Mouse (Mus musculus): Measurements from ENCODE around the gene Gm5286.
"Not testable (repeated sequence)": the region's sequence is repeated elsewhere in the genome, so short reads cannot be mapped to it uniquely, and the experiment has no call there.

Gm5286 gene

DNA sequence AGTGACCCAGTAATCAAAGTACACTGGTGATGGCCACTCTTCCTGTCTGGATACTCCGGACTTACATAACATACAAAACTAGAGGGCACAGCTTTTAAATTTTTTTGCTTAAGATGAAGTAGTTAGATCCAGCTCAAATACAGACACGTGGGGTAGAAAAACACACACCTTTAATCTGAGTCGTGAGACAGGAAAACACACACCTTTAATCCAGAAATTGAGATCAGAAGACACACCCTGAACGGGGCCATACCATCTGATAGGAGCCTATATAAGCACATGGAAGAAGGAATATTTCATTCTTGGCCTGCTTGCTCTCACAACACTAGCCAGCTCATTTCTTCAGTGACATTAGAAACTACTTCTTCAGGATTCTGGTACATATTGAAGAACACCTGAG, at the start of gene Gm5286:
TSS of gene Gm5286 (plus strand) at position 301 of the 400 bp plus-strand sequence.
- not testable (repeated sequence) for DNase-seq

- not testable (repeated sequence) for DNase-seq
Measured at GRCm38 (mm10) chr3:94167351-94167750, 29.2 kb upstream of the Gm5286 start.

DNA sequence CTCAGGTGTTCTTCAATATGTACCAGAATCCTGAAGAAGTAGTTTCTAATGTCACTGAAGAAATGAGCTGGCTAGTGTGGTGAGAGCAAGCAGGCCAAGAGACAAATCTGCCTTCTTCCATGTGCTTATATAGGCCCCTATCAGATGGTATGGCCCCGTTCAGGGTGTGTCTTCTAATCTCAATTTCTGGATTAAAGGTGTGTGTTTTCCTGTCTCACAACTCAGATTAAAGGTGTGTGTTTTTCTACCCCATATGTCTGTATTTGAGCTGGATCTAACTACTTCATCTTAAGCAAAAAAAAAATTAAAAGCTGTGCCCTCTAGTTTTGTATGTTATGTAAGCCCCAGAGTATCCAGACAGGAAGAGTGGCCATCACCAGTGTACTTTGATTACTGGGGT, 18.4 kb upstream of the Gm5286 start, which contains the start of gene Gm10696:
TSS of gene Gm10696 (minus strand) at position 101 of the 400 bp plus-strand sequence.
- DNase-seq: not testable (repeated sequence)

Data from thymus, postnatal 36 days (tissue).